Mouse (Mus musculus) neural tube, embryonic 14.5 days (tissue): ENCODE results near the gene Vps8. TPM values are rescaled to one million over a fixed set of nuclear protein-coding genes. Genes with fewer than 3 reads are reported as not detected.

Source experiments
- ATAC-seq: fragments of 200-750 bp; cut with Nextera tagmentation; 2 replicates; pipeline ENCODE4 v1.8.0; 2017; ENCODE audit warnings: low read depth, mild to moderate bottlenecking, moderate TSS enrichment, moderate library complexity
- H3K27ac ChIP-seq: fragments of 300-500 bp; sonication (generic); 2 replicates; pipeline ENCODE4 v1.5.1; 2014; ENCODE audit warnings: low read depth, mild to moderate bottlenecking, control low read depth, low read length, moderate library complexity, mixed read lengths
- H3K27me3 ChIP-seq: fragments of 300-500 bp; sonication (generic); 2 replicates; pipeline ENCODE4 v1.6.1; 2014; ENCODE audit warnings: low read length; ENCODE audit not compliant: control insufficient read depth, insufficient read depth
- H3K36me3 ChIP-seq: fragments of 300-500 bp; sonication (generic); 2 replicates; pipeline ENCODE4 v1.6.1; 2014; ENCODE audit warnings: low read length, mixed read lengths; ENCODE audit not compliant: control insufficient read depth, insufficient read depth
- H3K4me1 ChIP-seq: fragments of 300-500 bp; sonication (generic); 2 replicates; pipeline ENCODE4 v1.6.1; 2014; ENCODE audit warnings: low read length; ENCODE audit not compliant: control insufficient read depth, insufficient read depth
- H3K4me2 ChIP-seq: fragments of 300-500 bp; sonication (generic); 2 replicates; pipeline ENCODE4 v1.6.1; 2014; ENCODE audit warnings: mild to moderate bottlenecking, low read depth, low read length, control low read depth
- H3K4me3 ChIP-seq: fragments of 300-500 bp; sonication (generic); 2 replicates; pipeline ENCODE4 v1.5.1; 2014; ENCODE audit warnings: low read depth, low read length, control low read depth, mixed read lengths
- H3K9ac ChIP-seq: fragments of 300-500 bp; sonication (generic); replicated peaks from 2 replicates; pipeline ENCODE4 v1.6.1; 2014; ENCODE audit warnings: low read depth, mild to moderate bottlenecking, control low read depth, low read length, mixed read lengths
- H3K9me3 ChIP-seq: fragments of 300-500 bp; sonication (generic); 2 replicates; pipeline ENCODE4 v1.6.1; 2016; ENCODE audit warnings: low read length; ENCODE audit not compliant: control insufficient read depth
- WGBS: fragments of 180-500 bp; shearing (Covaris S2); extraction: QIAGEN DNeasy Blood & Tissue Kit; methylation state at CpG from one replicate; pipeline ENCODE4 v1.1.7; 2014; 5-methylcytosine and 5-hydroxymethylcytosine counted together
- polyA plus RNA-seq: library from polyadenylated mRNA; unstranded; fragments of >200 nt; fragmentation: Nextera tagmentation; extraction: Ambion mirVana; gene quantifications from 2 replicates; pipeline ENCODE4 v1.2.1, GENCODE M21; 2014

The Vps8 gene
- polyA plus RNA-seq, 1 experiment from 2014 or later = 37.9 TPM

DNA sequence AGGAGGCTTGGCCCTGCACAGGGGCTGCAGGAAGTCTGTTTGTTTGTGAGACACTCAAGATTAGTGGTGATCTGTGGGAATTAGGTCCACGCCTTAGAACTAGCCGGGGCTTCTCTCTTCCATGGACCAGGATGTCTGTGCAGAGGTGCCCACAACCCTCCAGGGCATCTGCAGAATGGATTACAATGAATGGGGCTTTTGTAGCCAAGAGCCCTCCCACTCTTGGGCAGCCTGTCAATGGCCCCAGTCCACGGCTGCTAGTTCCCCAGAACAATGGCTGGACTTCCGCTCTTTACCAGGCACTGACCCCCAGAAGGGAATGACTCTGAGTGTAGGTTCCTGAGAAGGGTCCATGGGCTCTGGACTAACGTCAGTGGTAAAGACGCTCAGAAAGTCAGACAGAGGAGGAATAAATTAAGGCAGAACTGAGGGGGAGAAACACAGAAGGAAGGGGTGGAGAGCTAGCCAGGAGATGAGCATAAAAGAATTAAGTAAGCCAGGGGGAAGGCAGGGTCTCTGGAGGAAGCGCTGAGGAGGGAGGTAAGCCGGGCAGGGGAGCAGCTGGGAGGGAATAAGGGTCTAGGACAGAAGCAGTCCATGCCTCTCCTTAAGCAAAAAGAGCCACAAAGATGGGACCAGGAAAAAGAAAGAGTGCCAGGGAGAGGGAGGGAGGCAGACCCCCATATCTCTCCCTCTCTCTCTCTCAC is 24.4 kb upstream of the Vps8 start:
- Histone ChIP-seq H3K9ac (no peak overlapping the region), H3K36me3 (no peaks in the 10 kb centered on the region), H3K27ac (peak overlapping the region; percentile 36; the same call in 1 of the 2 replicates), H3K4me1 (peaks cover 18% of the 10 kb centered on the region), H3K4me3 (no peak overlapping the region), H3K27me3 (no peaks in the 10 kb centered on the region), H3K9me3 (no peaks in the 10 kb centered on the region), H3K4me2 (no peak overlapping the region)
- ATAC-seq = peak; percentile 38; the same call in 1 of the 2 replicates
- WGBS = 11% methylated on average over 8 of the region's 8 CpGs

GRCm38 (mm10) chr16:21399942-21400341 is 23.0 kb upstream of the Vps8 start:
- ATAC-seq = no peak
- no peak overlapping the region for H3K4me2 ChIP-seq
- no peak overlapping the region for H3K9ac ChIP-seq
- 86% methylated on average over 4 of the region's 4 CpGs for WGBS
- no peaks in the 10 kb centered on the region for H3K36me3 ChIP-seq
- H3K4me1 ChIP-seq = peaks cover 18% of the 10 kb centered on the region
- H3K27me3 ChIP-seq = no peaks in the 10 kb centered on the region
- no peaks in the 10 kb centered on the region for H3K9me3 ChIP-seq
- no peak overlapping the region for H3K4me3 ChIP-seq
- no peak overlapping the region for H3K27ac ChIP-seq

GRCm38 (mm10) chr16:21402068-21402467 is 20.9 kb upstream of the Vps8 start:
- 73% methylated on average over 17 of the region's 17 CpGs for WGBS
- no peak for ATAC-seq

DNA sequence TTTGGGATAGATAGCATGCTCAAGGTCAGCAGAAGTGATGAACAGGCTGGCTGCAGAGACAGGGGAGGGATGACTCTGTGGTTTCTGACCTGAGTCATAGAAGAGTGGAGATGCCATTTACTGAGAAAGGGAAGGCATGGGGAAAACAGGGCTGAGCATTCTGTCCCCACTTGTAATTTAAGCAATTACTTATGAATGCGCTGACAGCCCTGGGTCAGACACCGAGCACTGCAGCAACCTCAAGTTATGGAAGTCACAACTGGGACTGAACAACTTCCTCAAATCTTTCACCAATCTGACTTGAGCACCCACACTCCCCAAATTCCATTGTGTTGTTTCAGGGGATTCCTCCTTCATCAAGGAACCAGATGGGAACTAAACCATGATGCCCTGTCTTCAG is 19.5 kb upstream of the Vps8 start:
- Histone ChIP-seq H3K27me3 (no peaks in the 10 kb centered on the region), H3K4me1 (peaks cover 2% of the 10 kb centered on the region; the same call in 1 of the 2 replicates), H3K27ac (no peak overlapping the region), H3K9ac (no peak overlapping the region), H3K36me3 (no peaks in the 10 kb centered on the region), H3K4me2 (no peak overlapping the region), H3K9me3 (no peaks in the 10 kb centered on the region), H3K4me3 (no peak overlapping the region)
- ATAC-seq = no peak
- WGBS = 76% methylated on average over 2 of the region's 2 CpGs

More at GRCm38 (mm10) chr16:21402068-21402467, 20.9 kb upstream of the Vps8 start:
- Histone ChIP-seq H3K4me1 (peaks cover 12% of the 10 kb centered on the region; the same call in 1 of the 2 replicates), H3K27me3 (no peaks in the 10 kb centered on the region), H3K36me3 (no peaks in the 10 kb centered on the region), H3K9ac (no peak overlapping the region), H3K27ac (no peak overlapping the region), H3K4me2 (no peak overlapping the region), H3K4me3 (no peak overlapping the region), H3K9me3 (no peaks in the 10 kb centered on the region)

- WGBS = 39% methylated on average over 5 of the region's 5 CpGs
- H3K27ac ChIP-seq = no peak overlapping the region
- H3K36me3 ChIP-seq = no peaks in the 10 kb centered on the region
Measured at GRCm38 (mm10) chr16:21404631-21405030, 18.3 kb upstream of the Vps8 start.

DNA sequence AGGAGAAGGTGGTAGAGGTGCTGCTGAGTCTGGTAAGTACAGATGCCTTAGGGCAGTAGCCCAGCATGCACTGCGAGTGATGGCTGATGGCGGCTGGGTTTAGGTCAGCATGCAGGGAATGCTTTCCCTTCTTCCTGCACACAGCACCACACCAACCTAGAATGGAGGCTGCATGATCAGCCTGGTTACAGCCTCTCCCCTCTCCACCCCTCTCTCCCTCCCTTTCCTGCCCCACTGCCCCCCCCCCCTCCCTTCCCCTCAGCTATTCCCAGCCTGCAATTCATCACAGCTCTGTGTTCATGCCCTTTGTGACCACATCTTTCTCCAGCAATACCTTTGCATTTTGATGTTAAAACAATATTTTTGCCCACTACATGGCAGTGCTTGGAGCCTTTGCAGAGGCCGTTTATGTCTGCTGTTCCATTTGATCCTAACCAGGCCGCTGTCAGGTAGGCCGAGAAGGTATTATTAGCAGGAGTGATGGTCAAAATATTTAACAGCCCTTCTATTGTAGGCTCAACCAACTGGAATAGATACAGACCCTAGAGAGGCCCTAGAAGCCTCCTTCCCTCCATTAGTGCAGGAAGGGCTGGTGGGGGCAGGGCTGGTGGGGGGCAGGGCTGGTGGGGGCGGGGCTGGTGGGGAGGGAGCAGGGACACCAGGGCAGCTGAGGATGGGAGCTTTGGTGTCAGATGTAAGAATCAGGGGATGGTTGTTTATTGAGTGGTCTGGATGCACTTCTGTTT is 17.5 kb upstream of the Vps8 start:
- Histone ChIP-seq H3K27me3 (no peaks in the 10 kb centered on the region), H3K9ac (no peak overlapping the region), H3K4me1 (no peaks in the 10 kb centered on the region), H3K36me3 (no peaks in the 10 kb centered on the region), H3K27ac (no peak overlapping the region), H3K4me3 (no peak overlapping the region), H3K4me2 (no peak overlapping the region), H3K9me3 (no peaks in the 10 kb centered on the region)
- 46% methylated on average over 6 of the region's 6 CpGs for WGBS
- no peak for ATAC-seq

More at GRCm38 (mm10) chr16:21404631-21405030, 18.3 kb upstream of the Vps8 start:
- Histone ChIP-seq H3K9ac (no peak overlapping the region), H3K4me2 (no peak overlapping the region), H3K4me1 (no peaks in the 10 kb centered on the region), H3K27me3 (no peaks in the 10 kb centered on the region), H3K9me3 (no peaks in the 10 kb centered on the region), H3K4me3 (no peak overlapping the region)
- ATAC-seq = no peak

GRCm38 (mm10) chr16:21406136-21406535 is 16.8 kb upstream of the Vps8 start:
- Histone ChIP-seq H3K4me1 (no peaks in the 10 kb centered on the region), H3K9ac (no peak overlapping the region), H3K27me3 (no peaks in the 10 kb centered on the region), H3K4me3 (no peak overlapping the region), H3K9me3 (no peaks in the 10 kb centered on the region), H3K4me2 (no peak overlapping the region), H3K27ac (no peak overlapping the region), H3K36me3 (no peaks in the 10 kb centered on the region)
- ATAC-seq = no peak
- WGBS = 67% methylated on average over 6 of the region's 6 CpGs

DNA sequence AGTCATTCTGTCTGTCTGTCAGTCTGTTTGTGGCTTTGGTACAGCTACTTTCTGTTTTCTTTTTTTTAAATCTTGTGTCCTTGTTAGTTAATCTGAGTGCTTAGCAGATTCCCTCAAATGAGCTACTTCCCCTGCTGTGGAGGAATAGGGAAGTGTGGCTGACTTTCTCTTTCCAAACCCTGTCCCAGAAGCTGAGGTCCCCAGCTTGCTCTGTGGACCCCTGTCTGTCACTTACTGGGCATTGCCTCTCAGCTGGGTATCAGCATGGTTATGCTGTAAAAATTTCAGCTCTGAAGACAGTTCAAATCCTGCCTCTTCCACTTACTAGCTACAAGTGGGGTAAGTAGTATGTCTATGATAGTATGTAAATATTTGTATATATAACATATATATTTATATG is 11.1 kb upstream of the Vps8 start:
- no peaks in the 10 kb centered on the region for H3K4me1 ChIP-seq
- H3K36me3 ChIP-seq = no peaks in the 10 kb centered on the region
- ATAC-seq = no peak
- no peaks in the 10 kb centered on the region for H3K27me3 ChIP-seq
- no peaks in the 10 kb centered on the region for H3K9me3 ChIP-seq
- no peak overlapping the region for H3K4me3 ChIP-seq
- H3K27ac ChIP-seq = no peak overlapping the region
- no peak overlapping the region for H3K9ac ChIP-seq
- no peak overlapping the region for H3K4me2 ChIP-seq

- Histone ChIP-seq H3K9me3 (no peaks in the 10 kb centered on the region), H3K4me3 (no peak overlapping the region), H3K27me3 (no peaks in the 10 kb centered on the region), H3K9ac (no peak overlapping the region), H3K27ac (no peak overlapping the region), H3K4me1 (no peaks in the 10 kb centered on the region), H3K36me3 (no peaks in the 10 kb centered on the region), H3K4me2 (no peak overlapping the region)
- WGBS = 19% methylated on average over 8 of the region's 8 CpGs
- ATAC-seq = peak; percentile 81
Measured at GRCm38 (mm10) chr16:21412593-21413047, 10.3 kb upstream of the Vps8 start.
